Mouse (Mus musculus) spleen, embryonic (tissue): Measurements from ENCODE around the gene Nat8f4.
"Not testable (repeated sequence)": the region's sequence is repeated elsewhere in the genome, so short reads cannot be mapped to it uniquely, and the experiment has no call there.

Experiments
- CTCF ChIA-PET: fragments of 350-600 bp; sonication (Branson Sonifier 250); formaldehyde crosslinking; loops from one replicate; lab custom pipeline; 2022; lab: Charles Lee

Gene Nat8f4

GRCm38 (mm10) chr6:85904642-85905061, at the start of gene Nat8f4:
Gene Nat8f4 (minus strand): TSS chr6:85904884.
- CTCF ChIA-PET, result interaction anchor here (0.6 kb wide), 1 partner anchor 10 kb away, joined by 4 read pairs; no protein-coding TSS in a partner anchor

- CTCF ChIA-PET, result no interaction called here
Measured at GRCm38 (mm10) chr6:85948549-85948948, 43.9 kb upstream of the Nat8f4 start.

- CTCF ChIA-PET, result no interaction called here
Measured at GRCm38 (mm10) chr6:85942469-85942868, 37.8 kb upstream of the Nat8f4 start.

- CTCF ChIA-PET, result interaction anchor here (0.7 to 0.9 kb wide), 3 partner anchors 16 to 65 kb away, joined by 3 to 4 read pairs (median 3); partner anchors contain the start of gene Nat8f1
Measured at GRCm38 (mm10) chr6:85938701-85939100, 34.0 kb upstream of the Nat8f4 start.

- CTCF ChIA-PET, result not testable (repeated sequence)
Measured at GRCm38 (mm10) chr6:85936508-85937465, 32.1 kb upstream of the Nat8f4 start.

- CTCF ChIA-PET, result no interaction called here
Measured at GRCm38 (mm10) chr6:85935646-85936045, 31.0 kb upstream of the Nat8f4 start.

- CTCF ChIA-PET, result no interaction called here
Measured at GRCm38 (mm10) chr6:85934047-85934446, 29.4 kb upstream of the Nat8f4 start.

- CTCF ChIA-PET, result no interaction called here
Measured at GRCm38 (mm10) chr6:85929312-85929711, 24.6 kb upstream of the Nat8f4 start.

- CTCF ChIA-PET, result no interaction called here
Measured at GRCm38 (mm10) chr6:85927476-85928464, 23.1 kb upstream of the Nat8f4 start.

GRCm38 (mm10) chr6:85926709-85927108, 22.0 kb upstream of the Nat8f4 start:
- CTCF ChIA-PET, result no interaction called here

- CTCF ChIA-PET, result no interaction called here
Measured at GRCm38 (mm10) chr6:85923643-85924042, 19.0 kb upstream of the Nat8f4 start.

GRCm38 (mm10) chr6:85919401-85919800, 14.7 kb upstream of the Nat8f4 start:
- CTCF ChIA-PET, result no interaction called here

- CTCF ChIA-PET, result not testable (repeated sequence)
Measured at GRCm38 (mm10) chr6:85918341-85918740, 13.7 kb upstream of the Nat8f4 start.

GRCm38 (mm10) chr6:85916596-85916995, 11.9 kb upstream of the Nat8f4 start:
- CTCF ChIA-PET, result no interaction called here

GRCm38 (mm10) chr6:85915539-85916513, 11.1 kb upstream of the Nat8f4 start, which contains the start of gene Nat8f1:
Gene Nat8f1 (minus strand): TSS chr6:85915687.
- CTCF ChIA-PET, result interaction anchor here (1.2 kb wide), 1 partner anchor 22 kb away, joined by 3 read pairs; no protein-coding TSS in a partner anchor

- CTCF ChIA-PET, result interaction anchor here (0.8 to 1.2 kb wide), 4 partner anchors 11 to 89 kb away, joined by 3 to 4 read pairs (median 3); partner anchors contain the start of gene Nat8f4
Measured at GRCm38 (mm10) chr6:85915141-85915538, 10.5 kb upstream of the Nat8f4 start.

- CTCF ChIA-PET, result no interaction called here
Measured at GRCm38 (mm10) chr6:85911587-85911986, 6.9 kb upstream of the Nat8f4 start, which contains the start of gene Tprkb. Gene Tprkb (plus strand): TSS chr6:85911865.

GRCm38 (mm10) chr6:85909704-85910103, 5.0 kb upstream of the Nat8f4 start:
- CTCF ChIA-PET, result no interaction called here

- CTCF ChIA-PET, result no interaction called here
Measured at GRCm38 (mm10) chr6:85908341-85908740, 3.7 kb upstream of the Nat8f4 start.

GRCm38 (mm10) chr6:85906911-85907351, 2.2 kb upstream of the Nat8f4 start:
- CTCF ChIA-PET, result not testable (repeated sequence)
